Mouse (Mus musculus) bone marrow macrophage, adult 2 months (primary cell): ENCODE data around the gene Eif2ak4.

Experiments used
- CTCF ChIP-seq: IDR thresholded peaks from 2 replicates; pipeline ENCODE4 v1.5.1; 2012; ENCODE audit warnings: low read depth, mild to moderate bottlenecking, low read length, moderate library complexity
- POLR2A ChIP-seq: IDR thresholded peaks from 2 replicates; pipeline ENCODE4 v1.6.1; 2012; ENCODE audit warnings: mild to moderate bottlenecking, low read depth, low read length, borderline replicate concordance

DNA sequence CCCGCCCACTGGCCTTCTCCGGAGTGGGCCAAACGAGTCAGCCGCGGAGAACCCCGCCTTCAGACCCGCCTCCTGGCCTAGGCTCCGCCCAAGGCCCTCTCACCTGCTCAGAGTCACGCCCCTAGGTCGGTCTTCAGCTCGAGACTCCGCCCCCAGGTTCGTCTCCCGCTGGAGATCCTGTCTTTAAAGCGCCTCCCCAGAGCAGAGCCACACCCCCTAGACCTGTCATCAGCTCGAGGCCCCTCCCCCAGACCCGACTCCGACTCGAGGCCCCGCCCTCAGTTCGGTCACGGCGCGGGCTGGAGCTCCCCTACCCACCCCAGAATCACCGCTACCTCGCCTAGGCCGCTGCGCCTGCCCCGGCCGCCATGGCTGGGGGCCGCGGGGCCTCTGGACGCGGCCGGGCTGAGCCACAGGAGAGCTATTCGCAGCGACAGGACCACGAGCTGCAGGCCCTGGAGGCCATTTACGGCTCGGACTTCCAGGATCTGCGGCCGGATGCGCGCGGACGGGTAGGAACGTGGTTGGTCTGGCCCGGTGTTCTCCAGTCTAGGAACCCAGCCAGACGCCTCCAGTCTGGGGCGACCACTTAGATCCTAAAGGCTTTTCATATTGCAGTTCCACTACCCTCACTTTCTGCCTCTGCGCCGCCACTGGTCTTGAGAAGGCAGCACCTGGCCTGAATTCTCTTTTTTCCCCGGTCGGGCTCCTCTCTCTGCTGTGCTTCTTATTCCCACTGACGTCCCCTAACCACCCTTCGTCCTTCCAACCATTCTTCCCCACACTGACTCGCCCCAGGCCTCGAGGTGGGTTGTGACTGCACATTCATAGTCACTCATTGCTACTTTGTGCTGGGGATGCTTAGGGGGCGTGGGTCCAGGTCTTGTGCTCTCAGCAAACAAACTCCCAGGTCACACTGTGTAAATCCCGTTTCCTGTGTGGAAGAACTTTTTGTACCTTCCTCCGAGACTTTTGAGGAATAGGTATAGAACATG is at the start of gene Eif2ak4:
- TF ChIP-seq CTCF (no peak), POLR2A (no peak)
